Mouse (Mus musculus): ENCODE results near the gene Mpzl1. TPM values are rescaled to one million over a fixed set of nuclear protein-coding genes. Genes with fewer than 3 reads are reported as not detected.
A peak's percentile ranks its signal among the peaks of the same experiment; 100 is the strongest.

The Mpzl1 gene
- polyA plus RNA-seq, 1 experiment = 20.7 TPM

GRCm38 (mm10) chr1:165635055-165635897, 938 bp upstream of the Mpzl1 start:
- H3K4me1 ChIP-seq (ENCODE audit: control insufficient read depth, insufficient read depth, low read length) = no peaks in the 10 kb centered on the region; the same call in 1 of the 2 replicates
- no peak for TF ChIP-seq POLR2A (IDR thresholded peaks at IDR 0.05; ENCODE audit: borderline replicate concordance, control insufficient read depth, low read depth, low read length)
- TF ChIP-seq CTCF (IDR thresholded peaks at IDR 0.05; ENCODE audit: control insufficient read depth, insufficient read depth, low read length) = no peak
- H3K4me3 ChIP-seq (replicated peaks; ENCODE audit: control insufficient read depth, low read depth, low read length) = no peak overlapping the region
- H3K27ac ChIP-seq (ENCODE audit: control insufficient read depth, insufficient read depth, low read depth, low read length, poor library complexity) = no peak overlapping the region
- 74% methylated on average over 17 of the region's 17 CpGs for WGBS

DNA sequence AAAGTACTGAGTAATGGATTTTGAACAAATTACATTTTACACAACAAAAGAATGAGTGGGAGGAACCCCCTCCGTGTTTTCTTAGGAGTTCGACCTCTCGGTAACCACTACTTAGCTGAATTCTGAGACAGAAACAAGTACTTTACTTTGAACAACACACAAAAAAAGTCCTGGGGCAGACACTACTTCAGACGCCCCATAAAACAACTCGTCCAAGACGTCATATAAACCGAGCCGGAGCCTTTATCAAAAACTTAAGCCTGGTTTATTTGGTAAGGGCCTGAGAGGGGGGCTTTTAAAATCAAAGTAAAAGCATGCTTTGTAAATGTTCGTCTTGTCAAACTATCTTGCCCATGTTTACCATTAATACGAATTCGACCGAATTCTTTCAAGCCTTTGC, 993 bp downstream of the Mpzl1 start:
- H3K4me3 ChIP-seq (replicated peaks; ENCODE audit: control insufficient read depth, low read depth, low read length) = no peak overlapping the region
- H3K4me1 ChIP-seq (ENCODE audit: control insufficient read depth, insufficient read depth, low read length) = peaks cover 1% of the 10 kb centered on the region
- TF ChIP-seq POLR2A (IDR thresholded peaks at IDR 0.05; ENCODE audit: borderline replicate concordance, control insufficient read depth, low read depth, low read length) (no peak), CTCF (IDR thresholded peaks at IDR 0.05; ENCODE audit: control insufficient read depth, insufficient read depth, low read length) (no peak)
- H3K27ac ChIP-seq (ENCODE audit: control insufficient read depth, insufficient read depth, low read depth, low read length, poor library complexity) = no peak overlapping the region
- 50% methylated on average over 12 of the region's 12 CpGs for WGBS

GRCm38 (mm10) chr1:165631136-165631535, 3.2 kb downstream of the Mpzl1 start:
- Histone ChIP-seq H3K27ac (ENCODE audit: control insufficient read depth, insufficient read depth, low read depth, low read length, poor library complexity) (no peak overlapping the region), H3K4me1 (ENCODE audit: control insufficient read depth, insufficient read depth, low read length) (peaks cover 1% of the 10 kb centered on the region), H3K4me3 (replicated peaks; ENCODE audit: control insufficient read depth, low read depth, low read length) (no peak overlapping the region)
- TF ChIP-seq CTCF (IDR thresholded peaks at IDR 0.05; ENCODE audit: control insufficient read depth, insufficient read depth, low read length) (no peak), POLR2A (IDR thresholded peaks at IDR 0.05; ENCODE audit: borderline replicate concordance, control insufficient read depth, low read depth, low read length) (no peak)
- WGBS = 67% methylated on average over 8 of the region's 8 CpGs

- H3K4me3 ChIP-seq (replicated peaks; ENCODE audit: control insufficient read depth, low read depth, low read length) = no peak overlapping the region
- TF ChIP-seq CTCF (IDR thresholded peaks at IDR 0.05; ENCODE audit: control insufficient read depth, insufficient read depth, low read length) (no peak), POLR2A (IDR thresholded peaks at IDR 0.05; ENCODE audit: borderline replicate concordance, control insufficient read depth, low read depth, low read length) (no peak)
- 36% methylated on average over 8 of the region's 8 CpGs for WGBS
- H3K4me1 ChIP-seq (ENCODE audit: control insufficient read depth, insufficient read depth, low read length) = peaks cover 3% of the 10 kb centered on the region
- H3K27ac ChIP-seq (ENCODE audit: control insufficient read depth, insufficient read depth, low read depth, low read length, poor library complexity) = no peak overlapping the region
Observed at GRCm38 (mm10) chr1:165629975-165630374, 4.4 kb downstream of the Mpzl1 start.

DNA sequence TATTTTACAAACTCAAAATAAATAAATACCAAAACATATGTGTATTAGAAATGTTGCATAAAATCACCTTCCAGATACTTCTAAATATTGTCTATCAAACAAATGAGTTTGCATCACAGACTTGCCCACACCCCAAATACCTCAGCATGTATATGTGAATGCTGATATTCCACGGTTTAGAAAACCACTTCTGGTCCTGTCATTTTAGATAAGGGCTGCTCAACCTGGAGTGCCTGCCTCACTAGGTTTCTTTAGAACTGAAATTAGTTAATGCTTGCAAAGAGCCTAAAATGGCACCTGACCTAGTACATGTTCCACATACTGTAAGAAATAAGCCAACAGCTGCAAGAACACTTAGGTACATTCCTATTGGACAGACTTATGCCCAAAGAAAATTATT, 5.7 kb downstream of the Mpzl1 start:
- 32% methylated on average over 1 of the region's 1 CpGs for WGBS
- Histone ChIP-seq H3K4me3 (replicated peaks; ENCODE audit: control insufficient read depth, low read depth, low read length) (no peak overlapping the region), H3K27ac (ENCODE audit: control insufficient read depth, insufficient read depth, low read depth, low read length, poor library complexity) (no peak overlapping the region), H3K4me1 (ENCODE audit: control insufficient read depth, insufficient read depth, low read length) (peaks cover 3% of the 10 kb centered on the region)
- TF ChIP-seq POLR2A (IDR thresholded peaks at IDR 0.05; ENCODE audit: borderline replicate concordance, control insufficient read depth, low read depth, low read length) = no peak
- TF ChIP-seq CTCF (IDR thresholded peaks at IDR 0.05; ENCODE audit: control insufficient read depth, insufficient read depth, low read length) = no peak

DNA sequence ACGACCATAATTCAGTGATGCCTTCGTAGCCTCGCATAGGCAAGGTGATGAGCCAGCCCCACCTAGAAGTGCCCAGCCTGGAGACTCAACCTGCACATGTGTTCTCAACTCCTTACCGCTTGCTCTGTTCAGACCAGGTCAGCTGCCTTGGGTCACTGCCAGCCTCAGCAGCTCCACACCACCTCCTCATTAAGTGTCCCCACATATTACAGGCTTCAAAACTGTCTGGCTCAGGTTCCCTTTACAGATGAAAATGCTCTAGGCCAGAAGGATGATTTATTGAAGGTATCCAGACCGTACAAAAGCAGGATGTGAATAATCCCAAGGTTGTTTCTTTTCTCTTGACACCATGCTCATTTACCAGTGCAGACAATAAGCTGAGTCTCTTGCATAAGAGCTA, 8.4 kb downstream of the Mpzl1 start:
- H3K4me1 ChIP-seq (ENCODE audit: control insufficient read depth, insufficient read depth, low read length) = peaks cover 4% of the 10 kb centered on the region
- 56% methylated on average over 5 of the region's 5 CpGs for WGBS
- H3K27ac ChIP-seq (ENCODE audit: control insufficient read depth, insufficient read depth, low read depth, low read length, poor library complexity) = no peak overlapping the region; the same call in 1 of the 2 replicates
- TF ChIP-seq CTCF (IDR thresholded peaks at IDR 0.05; ENCODE audit: control insufficient read depth, insufficient read depth, low read length) (no peak), POLR2A (IDR thresholded peaks at IDR 0.05; ENCODE audit: borderline replicate concordance, control insufficient read depth, low read depth, low read length) (no peak)
- no peak overlapping the region for H3K4me3 ChIP-seq (replicated peaks; ENCODE audit: control insufficient read depth, low read depth, low read length)

DNA sequence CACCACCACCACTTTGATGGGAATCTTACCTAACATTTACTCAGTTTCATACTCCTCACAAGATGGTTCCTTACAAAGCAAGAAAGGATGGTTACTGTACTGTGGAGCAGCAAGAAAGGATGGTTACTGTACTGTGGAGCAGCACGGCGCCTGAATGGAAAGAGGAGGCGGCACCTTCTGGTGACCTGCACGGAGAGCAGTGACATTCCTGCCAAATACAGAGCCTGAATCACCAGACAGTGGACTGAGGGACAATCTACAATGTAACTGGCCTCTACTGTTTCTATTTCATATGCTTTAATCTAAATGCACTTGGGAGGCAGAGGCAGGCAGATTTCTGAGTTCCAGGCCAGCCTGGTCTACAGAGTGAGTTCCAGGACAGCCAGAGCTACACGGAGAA, 9.3 kb downstream of the Mpzl1 start:
- TF ChIP-seq CTCF (IDR thresholded peaks at IDR 0.05; ENCODE audit: control insufficient read depth, insufficient read depth, low read length) (no peak), POLR2A (IDR thresholded peaks at IDR 0.05; ENCODE audit: borderline replicate concordance, control insufficient read depth, low read depth, low read length) (no peak)
- WGBS = 83% methylated on average over 5 of the region's 5 CpGs
- Histone ChIP-seq H3K27ac (ENCODE audit: control insufficient read depth, insufficient read depth, low read depth, low read length, poor library complexity) (peak overlapping the region; percentile 48; the same call in 1 of the 2 replicates), H3K4me3 (replicated peaks; ENCODE audit: control insufficient read depth, low read depth, low read length) (no peak overlapping the region), H3K4me1 (ENCODE audit: control insufficient read depth, insufficient read depth, low read length) (peaks cover 4% of the 10 kb centered on the region)

DNA sequence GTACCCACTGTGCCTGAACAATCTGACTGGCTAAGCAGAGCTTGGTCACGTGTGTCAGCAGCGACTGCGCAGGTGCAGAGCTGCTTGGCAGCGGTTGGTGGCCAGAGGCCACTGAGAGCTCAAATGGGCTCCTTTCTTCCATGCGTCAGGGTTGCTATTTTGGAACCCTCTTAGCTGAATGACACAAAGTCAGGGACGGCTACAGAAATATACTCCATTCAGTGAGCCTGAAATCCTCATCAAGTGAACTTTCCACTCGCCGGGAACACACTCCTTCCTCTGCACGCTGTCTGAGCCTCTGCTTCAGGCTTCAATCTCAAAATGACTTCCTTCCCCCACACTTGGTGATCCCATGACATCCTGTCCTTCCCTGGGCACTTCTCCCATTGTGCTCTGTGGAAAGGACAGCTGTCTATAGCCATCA, 16.1 kb downstream of the Mpzl1 start:
- WGBS = 67% methylated on average over 9 of the region's 9 CpGs
- Histone ChIP-seq H3K4me1 (ENCODE audit: control insufficient read depth, insufficient read depth, low read length) (peaks cover 2% of the 10 kb centered on the region), H3K27ac (ENCODE audit: control insufficient read depth, insufficient read depth, low read depth, low read length, poor library complexity) (no peak overlapping the region), H3K4me3 (replicated peaks; ENCODE audit: control insufficient read depth, low read depth, low read length) (no peak overlapping the region)
- TF ChIP-seq POLR2A (IDR thresholded peaks at IDR 0.05; ENCODE audit: borderline replicate concordance, control insufficient read depth, low read depth, low read length) (no peak), CTCF (IDR thresholded peaks at IDR 0.05; ENCODE audit: control insufficient read depth, insufficient read depth, low read length) (no peak)
